Comparison of ENCODE assay signal across 18 mouse cellular contexts in genomic region chr12:16122353-16123127, GRCm38 (mm10).
DNase-seq lines count a peak whose midpoint lies in the region; ATAC-seq lines count a peak whose summit lies in the region.
"Had no signal": no experiment of that assay in that cellular context is flagged by ENCODE, and none has a peak within 500 bp of the region (broad histone marks: within the 10 kb centered on the region; RNA-seq: fewer than 3 reads in every experiment).

No protein-coding gene starts in this region.

- H3K27me3 ChIP-seq in hindbrain, embryonic 12.5 days, result no peaks in the 10 kb centered on the region
- H3K27me3 ChIP-seq: embryonic facial prominence, embryonic 15.5 days; forebrain, embryonic 15.5 days; heart, embryonic 12.5 days had no signal

- H3K9ac ChIP-seq in hindbrain, embryonic 12.5 days, result no peak overlapping the region
- H3K9ac ChIP-seq: embryonic facial prominence, embryonic 15.5 days; forebrain, embryonic 15.5 days; heart, embryonic 12.5 days had no signal

- no peaks in the 10 kb centered on the region for H3K4me1 ChIP-seq in hindbrain, embryonic 12.5 days
- H3K4me1 ChIP-seq: embryonic facial prominence, embryonic 15.5 days; forebrain, embryonic 15.5 days; heart, embryonic 12.5 days had no signal

- H3K4me3 ChIP-seq in hindbrain, embryonic 12.5 days, result no peak overlapping the region
- H3K4me3 ChIP-seq: embryonic facial prominence, embryonic 15.5 days; erythroblast, embryonic 14.5 days; forebrain, embryonic 15.5 days; heart, embryonic 12.5 days had no signal

- WGBS in hindbrain, embryonic 12.5 days, result 63% methylated on average over 2 of the region's 2 CpGs

- no peak overlapping the region for H3K27ac ChIP-seq in hindbrain, embryonic 12.5 days
- H3K27ac ChIP-seq: embryonic facial prominence, embryonic 15.5 days; forebrain, embryonic 15.5 days had no signal

- no peaks in the 10 kb centered on the region for H3K9me3 ChIP-seq in hindbrain, embryonic 12.5 days (replicated peaks)
- H3K9me3 ChIP-seq: embryonic facial prominence, embryonic 15.5 days; forebrain, embryonic 15.5 days; heart, embryonic 12.5 days had no signal

- 0 out of 2 replicates have a peak, but pooled peaks have one; percentile 41 for ATAC-seq in neutrophil, adult 5-6 weeks (ENCODE audit: extremely low read depth, insufficient number of reproducible peaks, low FRiP score, poor library complexity, severe bottlenecking)
- ATAC-seq in hindbrain, embryonic 12.5 days (ENCODE audit: low FRiP score), result no peak
- ATAC-seq: forebrain, embryonic 15.5 days; hindbrain, embryonic 16.5 days had no signal

- DNase-seq in lung, postnatal 36 days, result peak; percentile 7
- DNase-seq in lung, postnatal 4 days, result no peak
- peak; percentile 47 for DNase-seq in fat pad, adult 2 months (ENCODE audit: extremely low read depth, low read depth, low spot score)
- peak; percentile 39 for DNase-seq in induced T-regulatory cell, adult 2 months (ENCODE audit: low read depth)
- no peak for DNase-seq in cerebellum, adult 11-12 months
- no peak for DNase-seq in ovary, adult 18-20 months (ENCODE audit: low spot score)
- DNase-seq: adrenal gland, postnatal 10 days; cerebellum, adult 18-20 months; cerebellum, adult 9-11 months; cerebellum, postnatal 36 days had no signal

- no peaks in the 10 kb centered on the region for H3K36me3 ChIP-seq in hindbrain, embryonic 12.5 days
- H3K36me3 ChIP-seq: embryonic facial prominence, embryonic 15.5 days; forebrain, embryonic 15.5 days; G1E; heart, embryonic 12.5 days had no signal

- H3K4me2 ChIP-seq in hindbrain, embryonic 12.5 days (replicated peaks), result no peak overlapping the region
- H3K4me2 ChIP-seq: embryonic facial prominence, embryonic 15.5 days; forebrain, embryonic 15.5 days; heart, embryonic 12.5 days had no signal

Comparison
In these comparisons a context has a peak if more than half of its experiments do, and no peak if none do; other contexts are left out.
1. DNase-seq: peak in lung, postnatal 36 days (single experiment), fat pad, adult 2 months (single experiment) and induced T-regulatory cell, adult 2 months (single experiment); none in lung, postnatal 4 days (0 of 2), cerebellum, adult 11-12 months (single experiment) and ovary, adult 18-20 months (single experiment).